Mouse (Mus musculus) CD4-positive, CD25-positive, alpha-beta regulatory T cell (primary cell): ENCODE results near the gene Olfr108. TPM values are rescaled to one million over a fixed set of nuclear protein-coding genes. Genes with fewer than 3 reads are reported as not detected.

ENCODE experiments used
- polyA plus RNA-seq: library from polyadenylated mRNA; unstranded; fragments of 100-300 nt; shearing (Covaris generic); gene quantifications from one replicate; pipeline ENCODE4 v1.2.1, GENCODE M21; 2017

The Olfr108 gene
- not detected for polyA plus RNA-seq

DNA sequence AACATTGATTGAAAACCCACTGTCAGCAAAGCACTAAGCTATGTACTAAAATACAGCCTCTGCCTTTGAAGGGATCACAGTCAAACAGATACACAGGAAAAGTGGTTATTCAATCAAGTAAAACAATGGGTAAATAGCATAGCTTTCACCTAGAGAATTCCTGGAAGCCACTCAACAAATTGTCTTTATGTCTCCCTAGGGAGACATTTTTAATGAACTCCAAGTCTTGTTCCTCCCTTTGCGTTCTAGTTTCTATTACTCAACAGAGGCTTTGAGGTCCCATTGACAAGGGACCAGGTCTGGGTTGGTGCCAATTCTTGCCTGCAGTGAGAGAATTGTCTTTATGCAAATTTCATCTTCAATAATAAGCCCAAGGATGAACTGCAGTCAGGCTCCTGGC, at the start of gene Olfr108:
Olfr108 (plus strand) TSS at position 301 of the 400 bp plus-strand sequence.

DNA sequence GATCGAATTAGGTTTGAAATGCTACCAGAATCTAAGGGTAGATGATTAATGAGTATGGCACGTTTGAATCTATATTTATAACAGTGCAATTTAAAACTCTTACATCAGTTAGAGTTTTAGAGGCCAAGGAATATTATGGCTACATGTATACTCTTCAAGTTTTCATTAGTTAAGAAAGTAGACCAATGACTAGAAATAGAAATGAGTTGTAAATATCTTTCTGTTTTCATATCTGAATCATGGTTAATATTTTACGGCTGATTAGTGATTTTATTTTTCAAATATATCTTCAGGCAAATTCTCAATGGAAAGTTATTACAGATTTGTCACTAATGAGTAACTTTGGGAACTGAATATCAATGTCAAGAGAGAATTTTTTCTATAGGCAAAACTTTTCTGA, 46.4 kb upstream of the Olfr108 start, which contains the start of gene Olfr107:
Olfr107 (plus strand) TSS at position 301 of the 400 bp plus-strand sequence.

GRCm38 (mm10) chr17:37458616-37459015, 13.3 kb downstream of the Olfr108 start, which contains the start of gene Olfr109:
Gene Olfr109, plus strand, starts transcription at chr17:37458916.

GRCm38 (mm10) chr17:37483452-37483851, 38.2 kb downstream of the Olfr108 start, which contains the start of gene H2-M2:
Gene H2-M2, minus strand, starts transcription at chr17:37483552.

GRCm38 (mm10) chr17:37491930-37492518, 46.7 kb downstream of the Olfr108 start, which contains the start of gene Olfr110:
Gene Olfr110, plus strand, starts transcription at chr17:37492468.

Other genes starting within 250 kb of the Olfr108 start
- not detected for gene Olfr94, start 244.5 kb upstream of the Olfr108 start, polyA plus RNA-seq
- gene Olfr95, start 232.4 kb upstream of the Olfr108 start, polyA plus RNA-seq = not detected
- not detected for gene Olfr96, start 225.3 kb upstream of the Olfr108 start, polyA plus RNA-seq
- gene Olfr97, start 208.2 kb upstream of the Olfr108 start, polyA plus RNA-seq = not detected
- not detected for gene Olfr98, start 181.7 kb upstream of the Olfr108 start, polyA plus RNA-seq
- gene H2-M3, start 175.3 kb upstream of the Olfr108 start, polyA plus RNA-seq = 103 TPM
- gene Olfr99, start 162.0 kb upstream of the Olfr108 start, polyA plus RNA-seq = 2.4 TPM
- gene Olfr101, start 141.2 kb upstream of the Olfr108 start, polyA plus RNA-seq = 0.10 TPM
- 0.19 TPM for gene Olfr102, start 128.4 kb upstream of the Olfr108 start, polyA plus RNA-seq
- gene Olfr103, start 105.8 kb upstream of the Olfr108 start, polyA plus RNA-seq = not detected
- gene Olfr104-ps, start 85.9 kb upstream of the Olfr108 start, polyA plus RNA-seq = not detected
- not detected for gene Olfr105-ps, start 66.4 kb upstream of the Olfr108 start, polyA plus RNA-seq
- not detected for gene Olfr106-ps, start 55.1 kb upstream of the Olfr108 start, polyA plus RNA-seq
- 0.05 TPM for gene Olfr107, start 46.3 kb upstream of the Olfr108 start, polyA plus RNA-seq
- gene Olfr109, start 13.4 kb downstream of the Olfr108 start, polyA plus RNA-seq = 0.11 TPM
- gene H2-M2, start 38.1 kb downstream of the Olfr108 start, polyA plus RNA-seq = 0.36 TPM
- not detected for gene Olfr110, start 47.0 kb downstream of the Olfr108 start, polyA plus RNA-seq
- not detected for gene Olfr111, start 62.5 kb downstream of the Olfr108 start, polyA plus RNA-seq
- gene Olfr112, start 124.0 kb downstream of the Olfr108 start, polyA plus RNA-seq = not detected
- not detected for gene Olfr113, start 132.2 kb downstream of the Olfr108 start, polyA plus RNA-seq
- gene Olfr114, start 147.3 kb downstream of the Olfr108 start, polyA plus RNA-seq = not detected
- not detected for gene Olfr115, start 181.6 kb downstream of the Olfr108 start, polyA plus RNA-seq
- gene Olfr116, start 181.7 kb downstream of the Olfr108 start, polyA plus RNA-seq = not detected
- 0.07 TPM for gene Olfr117, start 218.3 kb downstream of the Olfr108 start, polyA plus RNA-seq
- gene Olfr118, start 221.5 kb downstream of the Olfr108 start, polyA plus RNA-seq = 0.10 TPM